Mouse (Mus musculus): Measurements from ENCODE around the gene 4930469K13Rik. TPM values are rescaled to one million over a fixed set of nuclear protein-coding genes. Genes with fewer than 3 reads are reported as not detected.

Gene 4930469K13Rik
- polyA plus RNA-seq, 1 experiment from 2014 or later, result 0.23 TPM

DNA sequence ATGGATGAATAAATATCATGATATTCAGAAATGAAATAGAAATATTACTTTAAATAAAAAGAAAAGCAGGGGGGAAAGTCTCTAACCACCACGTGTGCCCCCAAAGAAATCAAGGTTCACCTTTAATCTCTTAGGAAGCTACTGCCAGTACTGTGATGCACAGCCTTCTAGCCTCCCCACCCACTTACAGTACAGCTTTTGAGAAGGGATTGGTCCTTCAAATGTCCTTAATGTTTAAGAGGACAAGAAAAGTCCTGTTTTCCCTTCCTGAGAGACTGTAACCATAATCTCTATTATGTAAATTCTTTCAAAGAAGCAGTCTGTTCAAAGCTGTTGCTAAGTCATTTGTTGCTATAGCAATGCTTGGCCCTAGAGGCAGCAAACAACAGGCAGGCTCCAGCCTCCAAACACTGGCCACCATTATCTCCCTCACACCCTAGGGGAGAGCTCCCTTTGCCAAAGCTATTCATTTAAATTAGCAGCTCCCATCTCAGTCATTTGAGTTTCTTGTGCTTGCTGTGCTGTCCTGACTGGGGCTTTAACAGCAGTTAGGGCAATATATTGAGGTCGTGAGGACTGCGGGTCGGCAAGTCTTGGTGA is 14.5 kb upstream of the 4930469K13Rik start:
- no peak for ATAC-seq (ENCODE audit: insufficient read depth, low FRiP score, low read depth)
- no peak overlapping the region for H3K27ac ChIP-seq
- no peaks in the 10 kb centered on the region for H3K27me3 ChIP-seq (replicated peaks)
- no peak overlapping the region for H3K4me2 ChIP-seq
- no peak overlapping the region for H3K9ac ChIP-seq
- H3K36me3 ChIP-seq, result no peaks in the 10 kb centered on the region
- no peaks in the 10 kb centered on the region for H3K9me3 ChIP-seq
- H3K4me1 ChIP-seq, result no peaks in the 10 kb centered on the region
- 56% methylated on average over 4 of the region's 4 CpGs for WGBS
- no peak overlapping the region for H3K4me3 ChIP-seq (replicated peaks)

DNA sequence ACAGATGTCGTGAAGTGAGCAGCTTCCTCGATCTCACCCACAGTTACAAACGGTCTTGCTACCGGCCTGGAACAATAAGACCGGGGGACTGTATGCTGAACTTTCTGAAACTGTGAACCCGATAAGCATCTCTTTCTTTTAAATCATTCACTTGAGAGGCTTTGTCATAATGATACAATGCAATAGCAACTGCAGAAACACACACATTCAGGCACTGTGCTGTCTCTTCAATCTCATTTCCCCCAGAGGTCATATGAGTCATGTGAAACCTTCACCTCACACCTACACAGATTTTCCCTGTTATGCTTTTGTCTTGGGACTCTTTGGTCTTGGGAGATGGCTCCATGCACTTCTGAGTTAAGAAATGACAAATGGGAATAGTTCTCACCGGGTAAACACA is 13.6 kb upstream of the 4930469K13Rik start:
- Histone ChIP-seq H3K4me3 (replicated peaks) (no peak overlapping the region), H3K27ac (no peak overlapping the region), H3K27me3 (replicated peaks) (no peaks in the 10 kb centered on the region), H3K9me3 (no peaks in the 10 kb centered on the region), H3K4me1 (no peaks in the 10 kb centered on the region), H3K36me3 (no peaks in the 10 kb centered on the region), H3K4me2 (no peak overlapping the region), H3K9ac (no peak overlapping the region)
- ATAC-seq (ENCODE audit: insufficient read depth, low FRiP score, low read depth), result no peak
- WGBS, result 59% methylated on average over 7 of the region's 7 CpGs

DNA sequence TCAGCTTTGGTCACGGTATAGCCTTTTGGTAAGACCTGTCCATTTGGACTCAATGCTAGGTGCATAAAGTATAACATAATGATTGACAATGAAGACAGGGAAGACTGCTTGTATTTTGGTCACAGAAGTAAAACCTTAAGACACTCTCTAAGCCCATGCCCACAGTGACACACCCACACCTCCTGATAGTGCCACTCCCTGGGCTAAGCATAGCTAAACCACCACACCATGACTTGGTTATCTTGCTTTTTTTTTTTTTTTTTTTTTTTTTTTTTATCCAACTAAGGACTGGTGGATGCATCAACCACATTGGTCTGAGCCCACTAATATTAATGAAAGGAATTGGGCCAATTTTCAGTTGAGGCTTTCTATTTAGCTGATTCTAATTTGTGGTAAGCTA is 10.9 kb upstream of the 4930469K13Rik start:
- Histone ChIP-seq H3K27ac (no peak overlapping the region), H3K4me3 (replicated peaks) (no peak overlapping the region), H3K4me2 (no peak overlapping the region), H3K36me3 (no peaks in the 10 kb centered on the region), H3K9me3 (no peaks in the 10 kb centered on the region), H3K9ac (no peak overlapping the region), H3K27me3 (replicated peaks) (no peaks in the 10 kb centered on the region), H3K4me1 (no peaks in the 10 kb centered on the region)
- no peak for ATAC-seq (ENCODE audit: insufficient read depth, low FRiP score, low read depth)
- WGBS, result 90% methylated on average over 1 of the region's 1 CpGs

DNA sequence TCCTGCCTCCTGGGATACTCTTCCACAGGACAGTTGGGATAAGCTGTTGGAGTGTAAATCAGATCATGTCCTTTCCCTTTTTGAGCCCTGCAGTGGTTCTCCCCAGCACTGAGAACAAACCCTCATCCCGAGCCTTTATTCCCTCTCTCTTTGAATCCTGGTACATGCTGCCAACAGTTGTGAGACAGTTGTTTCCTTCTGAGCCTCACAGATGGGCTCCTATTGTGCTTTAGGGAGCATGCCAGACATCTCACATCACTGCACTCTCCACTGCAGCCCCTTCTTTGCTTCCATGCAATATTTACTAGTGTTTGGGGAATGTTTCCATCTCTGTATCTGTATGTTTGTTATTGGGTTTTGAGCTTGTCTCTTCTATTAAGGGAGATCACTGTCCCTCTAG is 6.6 kb upstream of the 4930469K13Rik start:
- Histone ChIP-seq H3K4me3 (replicated peaks) (no peak overlapping the region), H3K4me2 (no peak overlapping the region), H3K36me3 (no peaks in the 10 kb centered on the region), H3K9ac (no peak overlapping the region), H3K9me3 (no peaks in the 10 kb centered on the region), H3K27me3 (replicated peaks) (no peaks in the 10 kb centered on the region), H3K27ac (no peak overlapping the region), H3K4me1 (no peaks in the 10 kb centered on the region)
- ATAC-seq (ENCODE audit: insufficient read depth, low FRiP score, low read depth), result no peak
- WGBS, result 64% methylated on average over 1 of the region's 1 CpGs

DNA sequence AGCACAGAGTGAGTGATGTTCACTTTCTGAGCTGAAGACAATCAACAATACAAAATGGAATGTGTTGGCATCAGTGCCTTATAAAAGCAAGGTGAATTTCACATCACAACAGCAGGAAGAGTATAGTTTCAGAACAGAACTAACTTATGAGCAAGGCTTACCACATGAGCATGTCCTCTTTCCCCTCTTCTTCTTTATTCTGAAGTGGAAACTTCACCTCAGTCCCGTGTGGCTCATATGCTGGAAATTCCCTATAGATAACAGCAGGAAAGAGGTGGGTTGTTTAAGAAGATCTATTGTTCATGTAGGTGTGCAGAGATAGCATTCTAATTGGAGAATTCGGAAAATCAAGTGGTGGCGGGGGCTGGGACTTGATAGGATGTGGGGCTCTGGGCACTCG is 3.5 kb upstream of the 4930469K13Rik start:
- Histone ChIP-seq H3K9me3 (no peaks in the 10 kb centered on the region), H3K36me3 (no peaks in the 10 kb centered on the region), H3K27ac (no peak overlapping the region), H3K27me3 (replicated peaks) (no peaks in the 10 kb centered on the region), H3K9ac (no peak overlapping the region), H3K4me1 (no peaks in the 10 kb centered on the region), H3K4me3 (replicated peaks) (no peak overlapping the region), H3K4me2 (no peak overlapping the region)
- 79% methylated on average over 4 of the region's 4 CpGs for WGBS
- ATAC-seq (ENCODE audit: insufficient read depth, low FRiP score, low read depth), result no peak

DNA sequence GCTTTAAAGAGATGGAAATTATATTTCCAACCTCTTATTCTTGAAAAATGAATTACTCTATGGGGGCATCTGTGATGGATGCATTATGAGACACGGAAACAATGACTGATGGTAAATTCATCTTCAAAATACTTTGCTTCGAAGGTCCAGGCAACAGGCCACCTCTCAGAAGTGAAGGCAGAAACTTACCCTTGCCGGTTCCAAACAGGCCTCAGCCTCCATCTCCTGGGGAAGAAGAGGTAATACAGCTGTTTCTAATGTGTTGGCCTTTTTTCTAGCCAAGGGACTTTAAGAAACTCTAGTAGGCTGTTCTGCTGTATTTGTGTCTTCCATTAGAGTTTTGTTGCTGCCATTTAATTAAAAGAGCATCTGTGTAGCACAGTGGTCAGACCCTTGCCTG is 11.3 kb downstream of the 4930469K13Rik start:
- no peaks in the 10 kb centered on the region for H3K9me3 ChIP-seq
- 54% methylated on average over 3 of the region's 3 CpGs for WGBS
- no peak overlapping the region for H3K4me3 ChIP-seq (replicated peaks)
- no peak overlapping the region for H3K9ac ChIP-seq
- H3K27ac ChIP-seq, result no peak overlapping the region
- H3K36me3 ChIP-seq, result no peaks in the 10 kb centered on the region
- no peak overlapping the region for H3K4me2 ChIP-seq
- no peak for ATAC-seq (ENCODE audit: insufficient read depth, low FRiP score, low read depth)
- H3K4me1 ChIP-seq, result no peaks in the 10 kb centered on the region
- no peaks in the 10 kb centered on the region for H3K27me3 ChIP-seq (replicated peaks)

DNA sequence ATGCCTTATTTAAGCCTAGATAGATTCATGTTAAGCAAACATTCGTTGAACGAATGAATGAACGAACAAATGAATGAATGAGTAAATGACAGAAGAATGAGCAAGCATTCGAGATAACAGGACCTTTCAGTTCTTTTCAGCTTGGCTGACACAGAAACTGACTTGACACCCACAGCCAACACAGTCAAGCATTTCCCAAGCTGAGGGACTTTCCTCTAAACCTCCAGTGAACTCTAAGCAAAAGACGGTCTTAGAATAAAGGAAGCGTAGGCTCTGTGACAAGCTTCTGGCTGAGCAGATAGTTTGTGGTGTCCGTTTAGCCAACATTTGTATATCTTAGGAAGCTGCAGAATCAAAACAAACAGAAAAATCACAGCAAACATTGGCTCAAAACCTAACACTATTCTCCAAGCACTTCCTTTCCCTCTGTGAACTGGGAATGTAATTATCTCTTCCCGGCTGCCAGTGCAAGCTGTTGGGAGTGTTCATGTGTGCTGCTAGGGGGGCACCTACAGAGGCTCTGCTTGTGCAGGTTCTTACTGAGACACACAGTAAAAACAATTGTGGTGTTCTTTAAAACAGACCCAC is 12.1 kb downstream of the 4930469K13Rik start:
- H3K4me3 ChIP-seq (replicated peaks), result no peak overlapping the region
- no peaks in the 10 kb centered on the region for H3K36me3 ChIP-seq
- WGBS, result 63% methylated on average over 8 of the region's 8 CpGs
- H3K27me3 ChIP-seq (replicated peaks), result no peaks in the 10 kb centered on the region
- no peaks in the 10 kb centered on the region for H3K9me3 ChIP-seq
- H3K27ac ChIP-seq, result no peak overlapping the region
- no peaks in the 10 kb centered on the region for H3K4me1 ChIP-seq
- ATAC-seq (ENCODE audit: insufficient read depth, low FRiP score, low read depth), result no peak
- H3K9ac ChIP-seq, result no peak overlapping the region
- H3K4me2 ChIP-seq, result no peak overlapping the region

DNA sequence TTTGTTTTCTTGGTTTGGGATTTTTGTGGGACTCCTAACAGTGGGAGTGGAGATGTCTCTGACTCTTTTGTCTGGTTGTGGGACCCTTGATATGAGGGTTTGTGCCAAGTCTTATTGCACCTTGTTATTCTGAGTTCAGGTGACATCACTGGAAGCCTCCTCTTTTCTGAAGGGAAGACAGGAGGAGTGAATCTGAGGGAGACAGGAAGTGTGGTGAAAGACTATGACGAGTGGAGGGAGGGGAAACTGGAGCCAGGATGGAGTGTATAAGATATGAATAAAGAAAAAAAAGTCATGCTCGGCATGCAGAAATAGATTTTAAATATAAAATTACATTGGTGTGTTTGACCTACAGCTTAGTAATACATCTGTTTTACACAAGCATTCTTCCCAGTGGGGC is 13.7 kb downstream of the 4930469K13Rik start:
- H3K36me3 ChIP-seq, result no peaks in the 10 kb centered on the region
- 25% methylated on average over 2 of the region's 2 CpGs for WGBS
- no peak overlapping the region for H3K9ac ChIP-seq
- no peak overlapping the region for H3K4me2 ChIP-seq
- H3K4me3 ChIP-seq (replicated peaks), result no peak overlapping the region
- H3K27ac ChIP-seq, result no peak overlapping the region
- no peaks in the 10 kb centered on the region for H3K27me3 ChIP-seq (replicated peaks)
- no peaks in the 10 kb centered on the region for H3K4me1 ChIP-seq
- H3K9me3 ChIP-seq, result no peaks in the 10 kb centered on the region
- no peak for ATAC-seq (ENCODE audit: insufficient read depth, low FRiP score, low read depth)

DNA sequence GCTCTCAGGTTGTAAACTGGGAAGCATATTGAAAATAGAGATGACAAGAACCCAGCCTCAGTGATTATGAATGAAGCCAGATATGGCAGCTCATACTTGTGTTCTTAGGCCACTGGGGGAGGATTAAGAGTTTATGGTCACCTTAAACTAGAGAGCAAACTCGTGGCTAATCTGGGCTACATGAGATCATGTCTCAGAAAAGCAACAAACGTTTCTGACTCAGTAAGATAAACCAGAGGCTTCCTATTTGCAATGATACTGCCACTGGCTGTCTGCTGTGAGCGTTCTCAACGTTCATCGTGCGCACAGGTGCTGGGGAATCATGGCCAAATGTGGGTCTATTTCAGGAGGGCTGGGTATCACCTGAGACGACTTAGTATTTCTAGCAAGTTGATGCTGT is 14.6 kb downstream of the 4930469K13Rik start:
- H3K4me1 ChIP-seq, result no peaks in the 10 kb centered on the region
- no peak overlapping the region for H3K4me2 ChIP-seq
- ATAC-seq (ENCODE audit: insufficient read depth, low FRiP score, low read depth), result no peak
- no peaks in the 10 kb centered on the region for H3K36me3 ChIP-seq
- H3K4me3 ChIP-seq (replicated peaks), result no peak overlapping the region
- H3K9me3 ChIP-seq, result no peaks in the 10 kb centered on the region
- no peaks in the 10 kb centered on the region for H3K27me3 ChIP-seq (replicated peaks)
- H3K9ac ChIP-seq, result no peak overlapping the region
- no peak overlapping the region for H3K27ac ChIP-seq
- WGBS, result 63% methylated on average over 7 of the region's 7 CpGs

DNA sequence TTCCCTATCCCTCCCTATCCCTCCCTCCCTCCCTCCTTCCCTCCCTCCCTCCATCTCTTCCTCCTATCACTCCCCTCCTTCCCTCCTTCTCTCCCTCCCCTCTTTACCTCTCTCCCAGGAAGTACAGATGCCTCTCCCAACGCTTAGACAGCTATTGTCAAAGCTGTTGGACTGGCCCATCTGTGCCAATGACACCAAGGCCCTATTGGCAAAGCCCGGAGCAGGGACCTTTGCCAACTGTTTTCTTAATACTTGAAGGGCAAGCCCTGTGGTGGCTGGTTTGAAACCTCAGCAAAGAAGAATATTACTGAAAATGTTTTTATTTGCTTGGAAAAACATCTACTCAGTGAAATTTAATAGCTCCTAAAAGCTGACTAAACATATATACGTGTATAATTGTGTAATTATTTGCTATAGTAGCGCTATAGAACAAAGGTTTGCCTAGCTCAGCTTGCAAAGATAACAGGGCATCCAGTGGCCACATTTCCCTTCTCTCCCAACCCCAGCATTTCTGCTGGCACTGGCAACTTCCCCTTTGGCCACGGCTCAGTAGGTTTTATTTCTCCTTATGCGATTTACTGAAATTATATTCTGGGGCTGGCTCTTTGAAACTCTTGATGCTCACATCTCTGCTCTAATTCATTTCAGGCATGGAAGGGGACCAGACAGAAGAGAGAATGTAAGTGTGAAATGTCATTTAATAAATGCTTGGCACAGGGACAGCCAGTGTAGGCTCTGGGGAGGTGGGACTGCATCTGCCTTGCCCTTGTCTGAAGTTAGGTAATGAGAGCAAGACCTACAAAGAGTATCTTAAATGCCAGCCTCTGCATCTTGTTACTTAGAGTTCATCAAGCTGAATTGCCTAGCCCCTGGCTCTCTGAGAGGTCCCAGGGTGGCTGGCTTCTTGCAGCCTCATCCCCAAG is 18.6 kb downstream of the 4930469K13Rik start:
- Histone ChIP-seq H3K4me3 (replicated peaks) (no peak overlapping the region), H3K4me2 (no peak overlapping the region), H3K27me3 (replicated peaks) (no peaks in the 10 kb centered on the region), H3K9me3 (no peaks in the 10 kb centered on the region), H3K4me1 (no peaks in the 10 kb centered on the region), H3K27ac (no peak overlapping the region), H3K9ac (no peak overlapping the region), H3K36me3 (no peaks in the 10 kb centered on the region)
- ATAC-seq (ENCODE audit: insufficient read depth, low FRiP score, low read depth), result no peak
- 59% methylated on average over 6 of the region's 6 CpGs for WGBS

DNA sequence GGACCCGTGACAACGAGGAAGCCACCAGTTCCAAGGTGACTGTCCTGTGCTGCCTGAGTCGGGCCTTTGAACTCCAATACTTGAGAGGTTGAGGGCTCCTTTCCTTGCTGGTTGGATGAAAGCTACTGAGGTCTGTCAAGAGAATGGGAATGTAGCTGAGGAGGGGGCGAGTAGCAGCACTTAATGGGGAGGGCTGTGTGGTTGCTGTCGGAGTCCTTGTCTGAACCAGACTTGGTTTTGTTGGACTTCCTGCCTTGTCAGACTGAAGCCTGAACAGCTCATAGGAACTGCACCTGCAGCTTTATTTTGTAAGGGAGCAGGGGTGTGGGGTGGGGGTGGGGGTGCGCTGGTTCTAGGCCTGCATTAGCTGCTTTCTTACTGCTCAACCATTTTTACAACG is 19.8 kb downstream of the 4930469K13Rik start:
- no peak overlapping the region for H3K27ac ChIP-seq
- H3K9ac ChIP-seq, result no peak overlapping the region
- H3K9me3 ChIP-seq, result no peaks in the 10 kb centered on the region
- no peak for ATAC-seq (ENCODE audit: insufficient read depth, low FRiP score, low read depth)
- H3K4me3 ChIP-seq (replicated peaks), result no peak overlapping the region
- H3K4me2 ChIP-seq, result no peak overlapping the region
- H3K27me3 ChIP-seq (replicated peaks), result no peaks in the 10 kb centered on the region
- 86% methylated on average over 7 of the region's 7 CpGs for WGBS
- H3K4me1 ChIP-seq, result no peaks in the 10 kb centered on the region
- no peaks in the 10 kb centered on the region for H3K36me3 ChIP-seq

DNA sequence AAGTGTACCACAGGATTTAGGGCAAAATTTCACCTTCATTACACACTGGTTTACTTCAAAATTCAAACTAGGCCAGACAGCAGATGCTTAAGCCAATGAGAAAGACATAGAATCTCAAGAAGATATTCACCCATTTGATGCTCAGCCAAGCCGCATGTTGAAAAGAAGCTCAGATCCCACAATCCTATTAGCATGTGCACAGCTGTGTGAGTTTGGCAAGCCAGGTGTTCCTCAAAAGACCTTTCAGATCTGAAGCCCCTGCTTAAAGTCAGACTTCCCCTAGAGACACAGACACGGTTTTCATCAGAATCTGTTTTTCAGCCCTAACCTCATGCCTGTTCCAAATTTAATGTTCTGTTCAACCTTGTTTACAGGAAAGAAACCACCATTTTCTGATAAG is 20.5 kb downstream of the 4930469K13Rik start:
- no peaks in the 10 kb centered on the region for H3K36me3 ChIP-seq
- H3K4me1 ChIP-seq, result no peaks in the 10 kb centered on the region
- H3K9me3 ChIP-seq, result no peaks in the 10 kb centered on the region
- 68% methylated on average over 2 of the region's 2 CpGs for WGBS
- no peaks in the 10 kb centered on the region for H3K27me3 ChIP-seq (replicated peaks)
- H3K4me3 ChIP-seq (replicated peaks), result no peak overlapping the region
- no peak for ATAC-seq (ENCODE audit: insufficient read depth, low FRiP score, low read depth)
- H3K27ac ChIP-seq, result no peak overlapping the region
- no peak overlapping the region for H3K9ac ChIP-seq
- H3K4me2 ChIP-seq, result no peak overlapping the region

Measured in stomach, embryonic 15.5 days (tissue).